Mouse (Mus musculus) MEL (cell line): ENCODE data around the gene Sec24a. TPM values are rescaled to one million over a fixed set of nuclear protein-coding genes. Genes with fewer than 3 reads are reported as not detected.

ENCODE experiments used
- DNase-seq: peaks from one replicate; pipeline ENCODE4 v3.0.0; 2011; ENCODE audit warnings: low read depth, low spot score
- H3K27ac ChIP-seq: 2 replicates; pipeline ENCODE4 v1.5.1; 2012; ENCODE audit warnings: low read depth, mild to moderate bottlenecking, control low read depth, low read length, moderate library complexity; ENCODE audit not compliant: control insufficient read depth
- H3K27me3 ChIP-seq, 2 experiments: fragments of 150-350 bp in 1 of 2; sonication (generic) in 1 of 2; 2 replicates each; pipeline ENCODE4 v1.6.1; 2012; ENCODE audit warnings: low read length in 2 of 2, mild to moderate bottlenecking in 2 of 2, improper control_type of control experiment in 1 of 2, moderate library complexity in 1 of 2; ENCODE audit not compliant: insufficient read depth in 2 of 2, control insufficient read depth in 1 of 2
- H3K36me3 ChIP-seq, 2 experiments: 2 replicates each; pipeline ENCODE4 v1.6.1; 2012 to 2014; ENCODE audit warnings: low read length in 2 of 2, improper control_type of control experiment in 1 of 2, inconsistent platforms in 1 of 2, mild to moderate bottlenecking in 1 of 2; ENCODE audit not compliant: insufficient read depth in 2 of 2, control insufficient read depth in 1 of 2
- H3K4me1 ChIP-seq, 2 experiments: fragments of 150-350 bp in 1 of 2; sonication (generic) in 1 of 2; 2 replicates each; pipeline ENCODE4 v1.6.1; 2012; ENCODE audit warnings: low read length in 2 of 2, improper control_type of control experiment in 1 of 2, mild to moderate bottlenecking in 1 of 2; ENCODE audit not compliant: insufficient read depth in 2 of 2, control insufficient read depth in 1 of 2
- H3K4me3 ChIP-seq, 2 experiments: fragments of 150-350 bp in 1 of 2; sonication (generic) in 1 of 2; 2 replicates each; pipeline ENCODE4 v1.5.1; 2012; ENCODE audit warnings: low read depth in 2 of 2, low read length in 2 of 2, mild to moderate bottlenecking in 2 of 2, moderate library complexity in 2 of 2, control low read depth in 1 of 2, improper control_type of control experiment in 1 of 2; ENCODE audit not compliant: control insufficient read depth in 1 of 2, insufficient read depth in 1 of 2
- H3K79me2 ChIP-seq: 2 replicates; pipeline ENCODE4 v1.6.1; 2012; ENCODE audit warnings: mild to moderate bottlenecking, low read length, moderate library complexity; ENCODE audit not compliant: control insufficient read depth, poor library complexity, insufficient read depth
- H3K9ac ChIP-seq: 2 replicates; pipeline ENCODE4 v1.6.1; 2012; ENCODE audit warnings: low read depth, mild to moderate bottlenecking, control low read depth, low read length, moderate library complexity; ENCODE audit not compliant: control insufficient read depth, poor library complexity, severe bottlenecking
- H3K9me3 ChIP-seq: fragments of 150-350 bp; sonication (generic); replicated peaks from 2 replicates; pipeline ENCODE4 v1.6.1; 2012; ENCODE audit warnings: mild to moderate bottlenecking, low read length, improper control_type of control experiment, moderate library complexity; ENCODE audit not compliant: insufficient read depth
- CHD1 ChIP-seq: IDR thresholded peaks from 2 replicates; pipeline ENCODE4 v1.6.1; 2012; ENCODE audit warnings: low read depth, mild to moderate bottlenecking, inconsistent platforms, low read length, improper control_type of control experiment
- CHD2 ChIP-seq: IDR thresholded peaks from 2 replicates; pipeline ENCODE4 v1.6.1; 2011; ENCODE audit warnings: low read length, improper control_type of control experiment
- ETS1 ChIP-seq: IDR thresholded peaks from 2 replicates; pipeline ENCODE4 v1.6.1; 2012; ENCODE audit warnings: low read depth, mild to moderate bottlenecking, inconsistent platforms, low read length, improper control_type of control experiment, moderate library complexity
- GABPA ChIP-seq: IDR thresholded peaks from 2 replicates; pipeline ENCODE4 v1.6.1; 2012; ENCODE audit warnings: low read depth, mild to moderate bottlenecking, inconsistent platforms, low read length, improper control_type of control experiment, moderate library complexity
- KAT2A ChIP-seq: conservative IDR thresholded peaks from 2 replicates; pipeline ENCODE4 v1.6.1; 2012; ENCODE audit warnings: low read depth, low read length, improper control_type of control experiment, inconsistent platforms
- MAFK ChIP-seq: IDR thresholded peaks from 2 replicates; pipeline ENCODE4 v1.6.1; 2011; ENCODE audit warnings: low read depth, mild to moderate bottlenecking, low read length, improper control_type of control experiment, borderline replicate concordance
- MAX ChIP-seq: IDR thresholded peaks from 2 replicates; pipeline ENCODE4 v1.6.1; 2011; ENCODE audit warnings: low read length, improper control_type of control experiment
- MAZ ChIP-seq: IDR thresholded peaks from 2 replicates; pipeline ENCODE4 v1.6.1; 2012; ENCODE audit warnings: low read depth, mild to moderate bottlenecking, inconsistent platforms, low read length, improper control_type of control experiment
- MEF2A ChIP-seq: IDR thresholded peaks from 2 replicates; pipeline ENCODE4 v1.6.1; 2014; ENCODE audit warnings: low read depth, mild to moderate bottlenecking, inconsistent platforms, low read length, improper control_type of control experiment; ENCODE audit not compliant: poor library complexity, insufficient replicate concordance, severe bottlenecking; ENCODE audit errors: extremely low read depth
- MXI1 ChIP-seq: IDR thresholded peaks from 2 replicates; pipeline ENCODE4 v1.6.1; 2011; ENCODE audit warnings: mild to moderate bottlenecking, low read depth, low read length, improper control_type of control experiment
- MYB ChIP-seq: IDR thresholded peaks from 2 replicates; pipeline ENCODE4 v1.6.1; 2011; ENCODE audit warnings: mild to moderate bottlenecking, low read depth, low read length, improper control_type of control experiment
- MYC ChIP-seq: IDR thresholded peaks from 2 replicates; pipeline ENCODE4 v1.6.1; 2011; ENCODE audit warnings: low read depth, mild to moderate bottlenecking, low read length, improper control_type of control experiment, moderate library complexity
- NELFE ChIP-seq: IDR thresholded peaks from 2 replicates; pipeline ENCODE4 v1.6.1; 2011; ENCODE audit warnings: low read depth, low read length, improper control_type of control experiment
- POLR2AphosphoS5 ChIP-seq: IDR thresholded peaks from 2 replicates; pipeline ENCODE4 v1.6.1; 2012; ENCODE audit warnings: low read depth, borderline replicate concordance, mild to moderate bottlenecking, inconsistent platforms, low read length, moderate library complexity, mixed read lengths
- RAD21 ChIP-seq: IDR thresholded peaks from 2 replicates; pipeline ENCODE4 v1.6.1; 2011; ENCODE audit warnings: mild to moderate bottlenecking, low read depth, low read length, improper control_type of control experiment
- SIN3A ChIP-seq: IDR thresholded peaks from 2 replicates; pipeline ENCODE4 v1.6.1; 2012; ENCODE audit warnings: low read length, improper control_type of control experiment, inconsistent platforms
- TAL1 ChIP-seq: IDR thresholded peaks from 2 replicates; pipeline ENCODE4 v1.6.1; 2012; ENCODE audit warnings: mild to moderate bottlenecking, inconsistent platforms, low read length, moderate library complexity, mixed read lengths
- TCF12 ChIP-seq: IDR thresholded peaks from 2 replicates; pipeline ENCODE4 v1.6.1; 2014; ENCODE audit warnings: low read depth, mild to moderate bottlenecking, inconsistent platforms, low read length, improper control_type of control experiment, moderate library complexity
- USF1 ChIP-seq: IDR thresholded peaks from 2 replicates; pipeline ENCODE4 v1.6.1; 2014; ENCODE audit warnings: low read depth, mild to moderate bottlenecking, inconsistent platforms, low read length, improper control_type of control experiment, moderate library complexity
- USF2 ChIP-seq, 2 experiments: IDR thresholded peaks; 2 replicates each; pipeline ENCODE4 v1.6.1; 2011 to 2012; ENCODE audit warnings: improper control_type of control experiment in 2 of 2, low read length in 2 of 2, borderline replicate concordance in 1 of 2, inconsistent platforms in 1 of 2, low read depth in 1 of 2, mild to moderate bottlenecking in 1 of 2; ENCODE audit not compliant: insufficient read depth in 1 of 2
- ZC3H11A ChIP-seq: IDR thresholded peaks from 2 replicates; pipeline ENCODE4 v1.6.1; 2012; ENCODE audit warnings: low read depth, mild to moderate bottlenecking, inconsistent platforms, low read length, improper control_type of control experiment
- polyA plus RNA-seq, 2 experiments: library from polyadenylated mRNA; stranded (reverse) in 1 of 2; unstranded in 1 of 2; fragments of >175 nt in 1 of 2; fragments of >200 nt in 1 of 2; gene quantifications; 2 replicates each; pipeline versions ENCODE4 v1.2.1 to v1.2.4; 2012; ENCODE audit warnings: low replicate concordance in 2 of 2, low read depth in 1 of 2; ENCODE audit not compliant: insufficient read length in 2 of 2, insufficient read depth in 1 of 2, missing spikeins in 1 of 2
- total RNA-seq: library from RNA; depleted of rRNA; stranded (reverse); fragments of 300-350 nt; gene quantifications from 2 replicates; pipeline ENCODE4 v1.2.3, GENCODE M21; 2012

Sec24a gene
- total and polyA plus RNA-seq, 3 experiments = 5.3 to 38.2 (median 14.1) TPM

DNA sequence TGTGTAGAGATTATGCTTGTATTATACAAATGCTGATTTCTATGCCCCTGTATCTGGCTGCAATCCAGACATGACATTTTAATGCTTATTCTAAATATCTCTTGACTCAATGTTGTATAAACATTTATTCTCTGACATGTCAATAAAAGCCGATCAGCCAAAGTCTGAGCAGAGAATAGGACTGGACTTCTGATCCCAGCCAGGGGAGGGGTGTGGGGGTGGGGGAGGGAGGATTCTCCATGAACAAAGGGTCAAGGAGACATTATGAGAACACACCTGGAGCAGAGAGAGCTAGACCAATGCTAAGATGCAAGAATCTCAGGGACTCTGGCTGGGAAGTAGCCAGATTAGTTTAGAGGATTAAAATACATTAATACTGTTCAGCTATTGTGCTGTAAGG, 17.3 kb downstream of the Sec24a start:
- TF ChIP-seq KAT2A (no peak), ETS1 (no peak), CHD2 (no peak), CHD1 (no peak), TAL1 (no peak)
- TF ChIP-seq, all 39 proteins: peak for 0
- H3K36me3 ChIP-seq = peaks cover 4 to 27% of the 10 kb centered on the region in 2 experiments; a peak in 3 of 4 replicates

DNA sequence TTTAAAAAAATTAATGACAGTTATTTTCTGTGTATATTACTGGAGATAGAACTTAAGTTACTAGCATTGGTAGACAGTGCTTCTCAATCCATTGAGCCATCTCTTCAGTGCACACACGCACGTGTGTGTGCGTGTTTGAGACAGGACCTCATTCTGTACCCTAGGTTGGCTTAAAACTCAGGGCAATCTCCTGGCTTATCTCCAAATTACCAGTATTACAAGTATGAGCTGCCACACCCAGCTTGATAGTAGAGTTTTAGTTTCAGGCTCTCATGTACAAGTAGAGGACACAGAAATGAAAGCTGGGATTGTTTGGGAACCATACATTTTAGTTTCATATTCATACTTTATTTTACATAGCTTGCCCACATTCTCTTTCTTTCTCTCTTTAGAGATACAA, 22.7 kb downstream of the Sec24a start:
- Histone ChIP-seq H3K36me3 (peaks cover 11 to 29% of the 10 kb centered on the region in 2 experiments), H3K27me3 (no peaks in the 10 kb centered on the region), H3K9ac (no peak overlapping the region)
- no peak for TF ChIP-seq GABPA
- TF ChIP-seq, all 39 proteins: peak for 0
- no peaks in the 10 kb centered on the region for H3K79me2 ChIP-seq
- H3K27ac ChIP-seq = no peak overlapping the region
- H3K9me3 ChIP-seq = no peaks in the 10 kb centered on the region
- H3K4me3 ChIP-seq = no peak overlapping the region
- peak; percentile 30 for DNase-seq
- peaks cover 0 to 10% of the 10 kb centered on the region in 2 experiments; a peak in 3 of 4 replicates for H3K4me1 ChIP-seq

More for the DNA sequence above, 17.3 kb downstream of the Sec24a start:
- Histone ChIP-seq H3K27me3 (no peaks in the 10 kb centered on the region), H3K9me3 (no peaks in the 10 kb centered on the region), H3K27ac (no peak overlapping the region), H3K79me2 (peaks cover 13% of the 10 kb centered on the region), H3K9ac (no peak overlapping the region), H3K4me3 (no peak overlapping the region), H3K4me1 (peaks cover 0 to 2% of the 10 kb centered on the region in 2 experiments; a peak in 1 of 4 replicates)
- no peak for DNase-seq

DNA sequence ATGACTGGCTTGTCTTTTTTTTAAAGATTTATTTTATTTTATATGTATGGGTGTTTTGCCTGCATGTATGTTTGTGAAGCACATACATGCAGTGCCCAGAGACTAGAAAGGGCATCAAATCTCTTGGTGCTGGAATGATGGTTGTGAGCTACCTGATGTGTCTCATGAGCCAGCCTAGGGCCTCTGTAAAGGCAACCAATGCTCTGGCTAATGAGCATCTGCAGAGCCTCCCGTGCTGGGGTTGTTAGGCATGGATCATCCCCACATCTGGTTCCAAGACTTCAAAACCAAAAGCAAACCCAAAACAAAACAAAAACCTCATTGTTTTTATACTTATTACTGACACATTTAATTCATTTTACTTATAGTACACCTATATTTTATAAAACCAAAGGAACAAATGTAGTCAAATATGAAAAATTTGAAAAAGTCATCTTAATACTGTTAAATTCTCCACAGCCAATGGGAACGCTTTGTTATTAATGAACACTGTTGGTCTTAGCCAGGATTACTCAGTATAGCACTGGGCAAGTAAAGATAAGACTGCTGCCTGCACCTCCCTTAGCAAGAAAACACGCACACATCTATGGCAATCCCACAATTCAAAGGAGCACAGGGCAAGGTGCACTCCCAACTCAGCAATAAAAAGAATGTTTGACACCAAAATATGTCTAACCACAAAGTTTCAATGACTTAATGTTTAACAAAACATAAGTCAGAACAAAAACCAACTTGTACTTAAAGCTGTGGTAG, 24.6 kb downstream of the Sec24a start:
- H3K4me1 ChIP-seq = peaks cover 0 to 10% of the 10 kb centered on the region in 2 experiments; a peak in 3 of 4 replicates
- H3K4me3 ChIP-seq = no peak overlapping the region
- H3K9me3 ChIP-seq = no peaks in the 10 kb centered on the region
- peak; percentile 38 for DNase-seq
- H3K9ac ChIP-seq = no peak overlapping the region
- no peaks in the 10 kb centered on the region for H3K79me2 ChIP-seq
- H3K36me3 ChIP-seq = peaks cover 11 to 33% of the 10 kb centered on the region in 2 experiments
- TF ChIP-seq TCF12 (no peak), MAZ (no peak), MXI1 (no peak), RAD21 (no peak), SIN3A (no peak), ZC3H11A (no peak), USF1 (no peak), TAL1 (no peak), MEF2A (no peak), MYC (no peak), MAFK (no peak), CHD2 (no peak), MYB (no peak), KAT2A (no peak), MAX (no peak), USF2 (IDR thresholded peaks at IDR 0.05; ENCODE audit: borderline replicate concordance in 1 of 2, insufficient read depth in 1 of 2, low read depth in 1 of 2, low read length in 2 of 2) (no peak), CHD1 (no peak), NELFE (no peak), POLR2AphosphoS5 (no peak)
- no peaks in the 10 kb centered on the region for H3K27me3 ChIP-seq
- H3K27ac ChIP-seq = no peak overlapping the region
